Mouse (Mus musculus) midbrain, embryonic 11.5 days (tissue): Measurements from ENCODE around the gene Sergef. TPM values are rescaled to one million over a fixed set of nuclear protein-coding genes. Genes with fewer than 3 reads are reported as not detected.
"Not testable (repeated sequence)": the region's sequence is repeated elsewhere in the genome, so short reads cannot be mapped to it uniquely, and the experiment has no call there.

Source experiments
- ATAC-seq: fragments of 200-750 bp; cut with Nextera tagmentation; 2 replicates; pipeline ENCODE4 v1.8.0; 2017; ENCODE audit warnings: moderate TSS enrichment, moderate library complexity; ENCODE audit not compliant: low FRiP score
- DNase-seq: peaks from one replicate; pipeline ENCODE4 v3.0.0; 2015; ENCODE audit warnings: low spot score; ENCODE audit errors: missing footprints
- H3K27ac ChIP-seq: fragments of 300-500 bp; sonication (generic); 2 replicates; pipeline ENCODE4 v1.5.1; 2014; ENCODE audit warnings: low read depth, low read length
- H3K27me3 ChIP-seq: fragments of 300-500 bp; sonication (generic); 2 replicates; pipeline ENCODE4 v1.6.1; 2014; ENCODE audit warnings: mild to moderate bottlenecking, low read length, moderate library complexity, mixed read lengths; ENCODE audit not compliant: control insufficient read depth, insufficient read depth
- H3K36me3 ChIP-seq: fragments of 300-500 bp; sonication (generic); 2 replicates; pipeline ENCODE4 v1.6.1; 2014; ENCODE audit warnings: mild to moderate bottlenecking, low read length, moderate library complexity, mixed read lengths; ENCODE audit not compliant: control insufficient read depth, insufficient read depth
- H3K4me1 ChIP-seq: fragments of 300-500 bp; sonication (generic); 2 replicates; pipeline ENCODE4 v1.6.1; 2014; ENCODE audit warnings: low read length; ENCODE audit not compliant: control insufficient read depth, insufficient read depth
- H3K4me2 ChIP-seq: fragments of 300-500 bp; sonication (generic); 2 replicates; pipeline ENCODE4 v1.6.1; 2014; ENCODE audit warnings: mild to moderate bottlenecking, moderate library complexity
- H3K4me3 ChIP-seq: fragments of 300-500 bp; sonication (generic); 2 replicates; pipeline ENCODE4 v1.5.1; 2014; ENCODE audit warnings: low read depth, low read length
- H3K9ac ChIP-seq: fragments of 300-500 bp; sonication (generic); 2 replicates; pipeline ENCODE4 v1.6.1; 2014; ENCODE audit warnings: low read length
- H3K9me3 ChIP-seq: fragments of 300-500 bp; sonication (generic); 2 replicates; pipeline ENCODE4 v1.6.1; 2016; ENCODE audit warnings: low read length; ENCODE audit not compliant: control insufficient read depth
- WGBS: fragments of 180-500 bp; shearing (Covaris S2); extraction: QIAGEN DNeasy Blood & Tissue Kit; methylation state at CpG from one replicate; pipeline ENCODE4 v1.1.7; 2014; 5-methylcytosine and 5-hydroxymethylcytosine counted together
- polyA plus RNA-seq: library from polyadenylated mRNA; unstranded; fragments of >200 nt; fragmentation: Nextera tagmentation; extraction: Ambion mirVana; gene quantifications from 2 replicates; pipeline ENCODE4 v1.2.1, GENCODE M21; 2014

The Sergef gene
- polyA plus RNA-seq, 1 experiment from 2014 or later: 15.7 TPM

- peaks cover 8% of the 10 kb centered on the region; the same call in 1 of the 2 replicates for H3K27me3 ChIP-seq
- H3K4me1 ChIP-seq: peaks cover 5% of the 10 kb centered on the region
- peak overlapping the region; percentile 27 for H3K9ac ChIP-seq
- no peaks in the 10 kb centered on the region for H3K36me3 ChIP-seq
- H3K4me3 ChIP-seq: no peak overlapping the region
- 0% methylated on average over 21 of the region's 21 CpGs for WGBS
- no peaks in the 10 kb centered on the region for H3K9me3 ChIP-seq
- peak overlapping the region; percentile 43 for H3K4me2 ChIP-seq
- DNase-seq: peak; percentile 89
- peak; percentile 62; the same call in 1 of the 2 replicates for ATAC-seq
- H3K27ac ChIP-seq: no peak overlapping the region
Observed at GRCm38 (mm10) chr7:46667256-46667655, 27.6 kb upstream of the Sergef start.

- no peak overlapping the region for H3K4me2 ChIP-seq
- no peaks in the 10 kb centered on the region for H3K9me3 ChIP-seq
- H3K9ac ChIP-seq: no peak overlapping the region
- no peaks in the 10 kb centered on the region for H3K36me3 ChIP-seq
- H3K27me3 ChIP-seq: peaks cover 8% of the 10 kb centered on the region; the same call in 1 of the 2 replicates
- H3K4me3 ChIP-seq: no peak overlapping the region
- ATAC-seq (no peak), DNase-seq (peak; percentile 92)
- WGBS: 35% methylated on average over 9 of the region's 9 CpGs
- H3K4me1 ChIP-seq: peaks cover 9% of the 10 kb centered on the region
- no peak overlapping the region for H3K27ac ChIP-seq
Observed at GRCm38 (mm10) chr7:46665236-46665635, 25.6 kb upstream of the Sergef start.

DNA sequence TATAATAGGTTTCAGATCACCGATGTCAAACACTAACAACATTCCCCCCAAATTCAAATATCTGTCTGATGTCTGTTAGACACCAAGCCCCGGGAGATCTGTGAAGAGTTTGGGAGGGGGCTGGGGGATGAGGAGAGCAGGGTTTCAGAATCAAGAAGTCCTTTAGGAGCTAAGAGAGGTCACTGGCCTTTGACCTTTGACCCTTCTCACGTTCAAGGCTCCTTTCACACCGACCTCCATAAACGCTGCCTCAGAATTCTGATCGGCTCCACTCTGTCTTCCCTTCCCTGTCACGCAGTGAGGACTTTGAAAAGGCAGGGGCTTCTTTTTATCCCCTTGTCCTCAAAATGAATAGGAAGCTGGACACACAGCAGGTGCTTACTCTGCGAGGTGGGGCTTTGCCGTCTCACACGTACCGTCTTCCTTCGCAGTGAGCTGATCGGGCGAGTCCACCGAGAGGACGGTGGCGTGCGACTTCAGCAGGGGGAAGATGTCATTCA lies 22.0 kb upstream of the Sergef start:
- Histone ChIP-seq H3K36me3 (no peaks in the 10 kb centered on the region), H3K9me3 (no peaks in the 10 kb centered on the region), H3K27ac (no peak overlapping the region), H3K4me2 (peak overlapping the region; percentile 36; the same call in 1 of the 2 replicates), H3K4me1 (peaks cover 5% of the 10 kb centered on the region), H3K9ac (0 out of 2 replicates have a peak overlapping the region, but pooled peaks have one; percentile 27), H3K27me3 (peaks cover 8% of the 10 kb centered on the region; the same call in 1 of the 2 replicates), H3K4me3 (peak overlapping the region; percentile 15; the same call in 1 of the 2 replicates)
- DNase-seq: peak; percentile 87
- ATAC-seq: 0 out of 2 replicates have a peak, but pooled peaks have one; percentile 27
- WGBS: 12% methylated on average over 18 of the region's 18 CpGs

- Histone ChIP-seq H3K27ac (no peak overlapping the region), H3K4me2 (no peak overlapping the region), H3K36me3 (no peaks in the 10 kb centered on the region), H3K4me1 (no peaks in the 10 kb centered on the region), H3K27me3 (no peaks in the 10 kb centered on the region), H3K9me3 (no peaks in the 10 kb centered on the region), H3K9ac (no peak overlapping the region), H3K4me3 (no peak overlapping the region)
- 82% methylated on average over 2 of the region's 2 CpGs for WGBS
- no peak for DNase-seq
- ATAC-seq: no peak
Observed at GRCm38 (mm10) chr7:46652279-46652678, 12.7 kb upstream of the Sergef start.

DNA sequence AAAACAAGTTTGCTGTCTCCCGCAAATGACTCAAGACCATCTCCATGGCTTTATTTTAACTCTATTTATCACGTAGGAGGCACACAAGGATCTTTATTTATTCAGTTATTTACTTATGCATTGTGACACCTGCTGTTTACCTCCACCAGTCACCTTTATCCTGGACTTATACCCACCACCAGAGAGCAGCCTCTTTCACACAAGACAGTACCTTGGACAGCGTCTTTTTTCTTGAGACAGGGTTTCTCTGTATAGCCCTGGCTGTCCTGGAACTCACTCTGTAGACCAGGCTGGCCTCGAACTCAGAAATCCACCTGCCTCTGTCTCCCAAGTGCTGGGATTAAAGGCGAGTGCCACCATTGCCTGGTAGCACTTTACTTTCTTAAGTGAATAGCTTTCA lies 10.6 kb upstream of the Sergef start:
- not testable (repeated sequence) for H3K9me3 ChIP-seq, H3K4me1 ChIP-seq, H3K27ac ChIP-seq, H3K36me3 ChIP-seq, H3K27me3 ChIP-seq, H3K4me2 ChIP-seq, H3K9ac ChIP-seq, DNase-seq, H3K4me3 ChIP-seq, ATAC-seq
- WGBS: 54% methylated on average over 5 of the region's 5 CpGs

- Histone ChIP-seq H3K4me3 (no peak overlapping the region), H3K9ac (no peak overlapping the region), H3K27me3 (no peaks in the 10 kb centered on the region), H3K9me3 (no peaks in the 10 kb centered on the region), H3K27ac (no peak overlapping the region), H3K4me1 (no peaks in the 10 kb centered on the region), H3K4me2 (no peak overlapping the region), H3K36me3 (no peaks in the 10 kb centered on the region)
- DNase-seq (no peak), ATAC-seq (no peak)
- whole genome bisulfite sequencing: 67% methylated on average over 4 of the region's 4 CpGs
Observed at GRCm38 (mm10) chr7:46648431-46649140, 9.0 kb upstream of the Sergef start.

GRCm38 (mm10) chr7:46643172-46643571 lies 3.6 kb upstream of the Sergef start:
- DNase-seq (no peak), ATAC-seq (no peak)
- H3K27me3 ChIP-seq: no peaks in the 10 kb centered on the region; the same call in 1 of the 2 replicates
- no peaks in the 10 kb centered on the region for H3K36me3 ChIP-seq
- H3K4me1 ChIP-seq: peaks cover 8% of the 10 kb centered on the region; the same call in 1 of the 2 replicates
- H3K9ac ChIP-seq: no peak overlapping the region
- H3K9me3 ChIP-seq: no peaks in the 10 kb centered on the region
- no peak overlapping the region for H3K4me2 ChIP-seq
- WGBS: 74% methylated on average over 1 of the region's 1 CpGs
- H3K27ac ChIP-seq: no peak overlapping the region
- no peak overlapping the region for H3K4me3 ChIP-seq

DNA sequence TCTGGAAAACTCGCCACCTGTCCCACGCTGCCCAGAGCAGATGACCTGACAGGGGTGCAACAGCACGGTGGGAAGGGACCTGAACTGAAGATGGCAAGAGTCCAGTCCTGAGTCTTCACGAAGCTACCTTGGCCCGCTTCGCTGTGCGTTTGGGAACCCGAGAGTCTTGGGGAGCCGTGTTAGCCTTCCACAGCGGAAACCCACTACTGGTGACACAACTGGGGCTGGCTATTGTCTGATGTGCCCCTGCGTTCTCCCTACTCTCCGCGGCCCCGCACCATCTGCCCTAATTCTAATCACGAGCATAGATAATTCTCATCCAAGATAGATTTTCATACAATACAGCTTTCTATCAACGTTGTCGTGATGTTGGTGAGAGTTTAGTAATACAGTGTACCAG lies 455 bp upstream of the Sergef start:
- Histone ChIP-seq H3K27me3 (no peaks in the 10 kb centered on the region; the same call in 1 of the 2 replicates), H3K36me3 (no peaks in the 10 kb centered on the region), H3K9ac (peak overlapping the region; percentile 52; the same call in 1 of the 2 replicates), H3K4me3 (peak overlapping the region; percentile 60), H3K27ac (no peak overlapping the region), H3K4me1 (peaks cover 8% of the 10 kb centered on the region; the same call in 1 of the 2 replicates), H3K4me2 (peak overlapping the region; percentile 74), H3K9me3 (no peaks in the 10 kb centered on the region)
- DNase-seq: no peak
- ATAC-seq: no peak
- WGBS: 15% methylated on average over 17 of the region's 17 CpGs
